Mouse (Mus musculus) gastrocnemius, postnatal 10 days (tissue): Measurements from ENCODE around the gene Fbxo41. TPM values are rescaled to one million over a fixed set of nuclear protein-coding genes. Genes with fewer than 3 reads are reported as not detected.

Experiments
- DNase-seq: peaks from one replicate; pipeline ENCODE4 v3.0.0; 2021; ENCODE audit warnings: mixed read lengths
- long read RNA-seq, 2 experiments: library from polyadenylated mRNA; stranded (forward); transcript quantifications; one replicate each; pipeline ENCODE4 v2.0.0; 2021
- total RNA-seq, 2 experiments: library from RNA; stranded (reverse); gene quantifications; 2 replicates each; pipeline ENCODE4 v1.2.3; 2021

The Fbxo41 gene
- total RNA-seq: under 1 TPM; 0.14 TPM
- long read RNA-seq, experiment 1: 0 reads
- long read RNA-seq, experiment 2: 0 reads

DNA sequence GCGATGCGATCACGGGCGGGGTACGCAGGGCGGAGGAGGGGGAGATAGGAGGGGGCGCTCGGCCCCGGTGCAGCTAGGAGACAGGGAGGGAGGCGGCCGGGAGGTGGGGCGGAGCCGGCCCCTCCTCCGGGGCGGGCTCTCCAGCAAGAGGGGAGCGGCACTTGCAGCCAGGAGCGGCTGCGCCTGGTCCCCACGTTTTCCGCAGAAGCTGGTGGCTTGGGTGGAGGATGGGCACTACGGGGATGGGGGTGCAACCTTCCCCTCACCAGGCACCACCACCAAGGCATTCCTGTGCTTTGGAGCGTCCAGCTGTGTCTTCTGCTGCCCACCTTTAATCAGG is at the start of gene Fbxo41:
Fbxo41 (minus strand) TSS at position 84 of the 340 bp plus-strand sequence.
- DNase-seq: no peak

DNA sequence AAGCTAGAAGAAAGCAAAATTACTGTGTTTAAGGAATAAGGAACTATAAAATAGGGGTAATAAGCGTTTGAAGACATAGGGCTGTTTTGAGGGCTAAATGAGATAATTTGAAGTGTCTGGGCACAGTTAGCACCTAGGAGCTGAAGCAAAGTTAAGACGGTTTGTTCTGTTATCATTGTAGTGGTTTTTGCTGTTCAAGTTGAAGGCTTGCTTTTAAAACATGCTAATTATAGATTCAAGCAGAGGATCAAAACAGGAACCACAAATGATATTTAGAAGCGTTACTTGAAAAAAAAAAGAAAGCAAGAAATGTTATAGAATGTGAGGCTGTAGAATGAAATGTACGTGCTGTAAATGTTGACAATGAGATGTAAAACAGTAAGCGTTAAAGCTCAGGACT is 44.8 kb upstream of the Fbxo41 start:
- no peak for DNase-seq

DNA sequence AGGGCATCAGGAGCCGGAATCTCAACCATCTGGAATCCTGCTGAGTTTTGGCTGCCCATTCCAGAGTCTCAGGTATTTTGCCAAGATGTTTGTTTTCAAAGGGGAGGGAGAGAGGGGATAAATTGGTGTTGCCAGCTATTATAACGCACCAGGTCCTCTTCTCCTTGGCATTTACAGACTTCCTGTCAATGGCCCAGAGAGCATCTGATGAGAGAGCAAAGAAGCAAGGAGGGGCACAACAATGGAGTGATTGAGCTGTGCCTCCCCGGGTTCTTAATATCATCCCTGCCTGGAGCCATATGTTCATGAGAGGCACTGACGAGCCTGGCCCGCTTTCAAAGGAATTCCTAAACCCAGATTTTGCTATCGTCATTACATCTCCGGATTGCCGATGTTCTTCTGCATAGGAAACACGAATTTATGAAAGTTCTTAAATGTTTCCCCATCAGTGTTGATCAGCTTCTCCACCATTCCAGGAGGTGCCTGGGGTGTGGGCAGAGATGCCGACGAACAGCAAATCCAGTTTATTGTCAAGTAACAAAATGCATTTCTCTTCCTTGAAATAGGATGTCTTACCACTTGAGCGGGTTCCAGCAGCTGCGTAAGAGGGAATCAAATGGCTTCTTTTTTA is 41.6 kb upstream of the Fbxo41 start:
- DNase-seq: no peak

DNA sequence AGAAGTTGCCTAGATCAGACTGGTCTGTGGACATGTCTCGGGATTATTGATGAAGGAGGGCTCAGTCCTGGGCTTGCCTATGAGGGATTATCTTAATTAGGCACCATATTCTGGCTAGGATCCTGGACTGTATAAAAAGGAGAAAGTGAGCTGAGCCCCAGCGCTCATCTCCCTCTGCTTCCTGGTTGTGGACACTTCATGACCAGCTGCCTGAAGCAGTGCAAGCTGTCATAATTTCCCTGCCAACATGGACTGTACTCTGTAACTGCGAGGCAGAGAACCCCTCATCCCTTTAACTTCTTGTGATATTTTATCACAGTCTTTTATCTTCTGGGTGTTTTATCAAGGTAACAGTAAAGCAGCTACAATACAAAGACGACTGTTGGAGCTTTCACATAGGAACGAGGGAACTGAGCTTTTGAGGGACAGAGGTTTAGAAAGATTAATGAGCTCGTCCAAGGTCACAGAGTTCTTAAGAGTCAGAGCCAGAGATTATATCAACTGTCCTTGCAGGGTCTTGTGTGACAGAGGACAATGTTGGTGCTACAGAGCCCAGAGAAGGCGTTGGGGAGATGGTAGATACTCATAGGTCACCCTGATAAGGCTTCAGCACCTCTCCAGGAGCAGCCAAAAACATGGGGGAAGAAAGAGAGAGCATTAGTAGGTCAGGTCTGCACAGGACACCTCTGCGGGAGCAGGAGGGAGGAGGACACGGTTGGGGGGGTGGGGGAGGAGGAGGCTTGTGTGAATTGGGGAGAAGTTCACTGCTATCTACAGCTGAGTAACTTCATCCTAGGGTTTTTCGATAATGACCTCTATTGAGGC is 40.8 kb upstream of the Fbxo41 start:
- DNase-seq: no peak

DNA sequence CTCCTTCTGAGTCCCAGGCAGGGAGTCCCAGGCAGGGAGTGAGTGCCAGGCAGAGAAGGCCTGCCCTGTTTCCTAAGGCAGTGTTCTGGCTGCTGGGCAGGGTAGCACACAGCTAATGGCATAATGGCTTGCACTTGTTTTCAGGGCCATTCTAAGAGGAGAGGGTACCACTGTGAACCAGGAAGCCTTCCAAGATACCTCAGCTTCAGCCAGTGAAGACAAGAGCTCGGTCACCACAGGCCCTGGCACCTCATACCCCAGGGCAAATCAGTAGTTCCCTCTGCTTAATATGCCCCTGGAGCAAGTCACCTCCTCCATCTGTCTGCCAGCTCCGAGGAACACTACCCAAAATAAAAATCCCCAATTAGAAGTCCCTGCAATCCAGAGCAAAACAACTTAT is 20.0 kb upstream of the Fbxo41 start:
- DNase-seq: no peak

DNA sequence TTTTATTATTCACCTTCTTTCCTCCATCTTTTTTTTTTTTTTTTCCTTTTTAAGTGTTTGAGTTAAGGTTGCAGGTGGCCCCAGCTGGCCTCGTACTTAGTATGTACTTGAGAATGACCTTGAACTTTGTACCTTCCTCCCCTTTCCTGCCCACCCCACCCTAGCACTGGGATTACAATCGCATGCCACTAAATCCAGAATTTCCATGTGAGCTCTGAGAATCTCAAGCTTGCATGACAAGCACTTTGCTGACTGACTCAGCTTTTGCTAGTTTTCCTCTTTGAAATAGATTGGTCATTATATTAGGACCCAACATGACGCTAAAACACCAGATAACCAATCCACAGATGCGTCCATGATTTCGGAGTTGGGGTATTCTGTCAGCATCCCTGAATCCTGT is 19.2 kb upstream of the Fbxo41 start:
- DNase-seq: no peak

DNA sequence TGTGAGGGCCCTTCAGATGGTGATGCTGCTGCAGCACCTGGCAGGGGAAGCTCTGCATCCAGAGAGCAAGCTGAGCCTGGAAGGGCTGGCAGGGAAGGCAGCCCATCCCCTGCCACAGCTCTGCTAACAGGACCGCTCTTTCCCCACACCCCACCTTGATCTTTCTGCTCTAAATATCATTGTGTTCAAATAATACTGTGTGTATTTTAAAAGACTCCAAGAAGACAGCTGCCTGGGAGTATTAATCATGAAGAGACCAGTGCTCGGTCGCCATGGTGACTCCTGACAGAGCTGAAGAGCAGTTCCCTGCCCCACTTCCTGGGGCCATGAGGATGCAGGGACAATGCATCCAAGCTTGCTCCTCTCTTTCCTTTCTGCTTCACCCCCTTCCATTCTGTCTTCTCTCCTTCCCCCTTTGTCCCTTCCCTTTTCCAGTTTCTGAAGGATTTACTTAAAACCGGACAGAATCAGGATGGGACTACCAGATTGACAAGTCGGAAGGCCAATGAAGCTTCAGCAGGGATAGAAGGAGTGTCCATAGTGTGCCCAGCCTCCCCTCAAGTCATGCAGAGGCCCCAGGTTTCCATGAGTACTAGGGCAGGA is 15.4 kb upstream of the Fbxo41 start:
- DNase-seq: no peak

DNA sequence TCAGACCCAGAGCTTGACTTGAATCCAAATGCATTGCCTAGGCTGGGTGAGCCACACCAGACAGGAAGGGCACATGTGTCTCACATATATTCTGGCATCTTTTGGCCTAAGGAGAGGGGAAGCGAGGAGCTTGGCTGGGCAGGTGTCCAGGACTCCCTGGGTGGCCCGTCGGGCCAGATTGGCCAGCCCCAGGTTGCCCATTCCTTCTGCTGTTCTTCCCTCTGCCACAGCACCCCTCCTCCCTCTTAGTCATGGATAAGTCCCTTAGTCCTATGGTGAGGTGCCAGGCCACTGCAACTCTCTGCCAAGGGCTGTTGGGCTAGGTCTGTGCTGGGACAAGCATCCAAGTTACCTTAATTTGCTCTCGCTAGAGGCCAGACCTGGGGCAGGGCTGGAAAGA is 13.1 kb upstream of the Fbxo41 start:
- no peak for DNase-seq

DNA sequence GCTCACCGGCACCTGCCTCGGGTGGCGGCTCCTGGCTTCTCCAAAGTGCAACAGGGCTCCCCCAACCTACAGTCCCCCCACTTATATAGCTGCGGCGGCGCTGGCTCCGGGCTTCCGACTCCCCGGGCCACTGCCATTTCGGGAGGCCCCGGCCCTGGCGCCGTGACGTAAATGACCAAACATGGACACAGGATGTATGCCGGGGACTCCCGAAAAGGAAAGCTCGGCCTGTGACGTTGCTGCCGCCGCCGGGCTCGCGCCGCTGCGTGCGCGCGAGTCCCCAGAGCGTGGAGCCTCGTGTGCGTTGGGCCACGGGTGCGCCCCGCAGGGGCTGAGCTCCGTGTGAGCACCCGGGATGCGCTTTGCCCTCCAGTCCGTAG is 10.7 kb upstream of the Fbxo41 start, which contains the start of gene Egr4:
Egr4 (minus strand) TSS at position 59 of the 380 bp plus-strand sequence.
- peak; percentile 25 for DNase-seq

DNA sequence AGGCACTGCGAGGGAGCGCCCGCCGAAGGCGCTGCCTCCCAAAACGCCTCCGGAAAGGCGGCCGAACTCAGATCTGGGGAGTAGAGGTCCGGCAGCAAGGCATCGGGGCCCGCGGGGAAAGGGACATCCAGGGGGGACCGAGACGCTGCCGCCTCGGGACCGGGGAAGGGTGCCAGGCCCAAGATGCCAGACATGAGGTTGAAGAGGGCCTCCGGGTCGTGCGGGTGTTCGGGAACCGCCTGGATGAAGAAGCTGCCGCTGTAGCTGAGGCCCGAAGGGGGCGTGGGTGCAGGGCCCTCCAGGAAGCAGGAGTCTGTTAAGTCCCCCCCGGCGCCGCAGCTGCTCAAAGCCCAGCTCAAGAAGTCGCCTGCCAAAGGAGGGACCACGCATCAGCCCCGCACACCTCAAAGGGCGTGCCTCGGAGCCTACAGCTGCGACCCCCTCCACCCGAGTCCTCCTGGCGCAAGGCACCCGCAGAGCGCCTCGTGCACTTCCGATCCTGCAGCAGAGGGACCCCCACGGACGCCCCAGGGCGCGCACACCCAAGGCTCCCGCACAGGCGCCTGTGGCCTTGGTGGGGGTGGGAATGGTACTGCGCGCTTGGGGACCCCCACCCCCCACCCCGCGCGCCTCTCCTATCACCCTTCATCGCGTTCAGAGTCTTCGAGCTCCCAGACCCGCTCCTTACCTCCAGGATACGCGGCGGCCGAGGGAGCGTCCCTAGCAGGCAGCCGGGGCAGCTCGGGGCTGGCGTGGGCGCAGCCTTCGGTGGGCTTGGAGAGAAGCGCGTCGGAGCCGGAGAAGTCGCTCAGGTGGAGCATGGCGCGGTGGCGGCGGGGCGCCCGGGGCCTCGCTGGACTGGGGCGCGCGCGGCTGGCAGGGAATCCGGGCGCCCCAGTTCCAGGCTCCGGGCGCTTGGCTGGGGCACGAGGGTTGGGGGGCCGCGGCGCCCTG is 10.1 kb upstream of the Fbxo41 start:
- DNase-seq: no peak

DNA sequence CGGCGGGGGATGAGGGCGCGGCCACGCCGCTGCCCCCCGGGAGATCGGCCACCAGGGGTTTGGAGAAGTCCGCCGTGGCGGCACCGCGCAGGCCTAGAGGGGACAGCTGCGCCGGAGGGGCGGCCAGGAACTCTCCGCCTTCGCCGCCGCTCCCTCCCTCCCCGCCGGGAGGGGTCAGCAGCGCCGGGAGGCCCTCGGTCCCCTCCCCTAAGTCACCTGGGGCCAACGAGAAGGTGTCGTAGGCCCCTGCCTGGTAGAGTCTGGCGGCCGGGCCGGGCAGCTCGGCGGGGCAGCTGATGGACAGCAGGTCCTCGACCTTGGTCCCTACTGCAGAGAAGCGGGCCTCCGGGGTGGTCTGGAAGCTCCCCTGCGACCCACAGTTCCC is 9.3 kb upstream of the Fbxo41 start:
- no peak for DNase-seq

DNA sequence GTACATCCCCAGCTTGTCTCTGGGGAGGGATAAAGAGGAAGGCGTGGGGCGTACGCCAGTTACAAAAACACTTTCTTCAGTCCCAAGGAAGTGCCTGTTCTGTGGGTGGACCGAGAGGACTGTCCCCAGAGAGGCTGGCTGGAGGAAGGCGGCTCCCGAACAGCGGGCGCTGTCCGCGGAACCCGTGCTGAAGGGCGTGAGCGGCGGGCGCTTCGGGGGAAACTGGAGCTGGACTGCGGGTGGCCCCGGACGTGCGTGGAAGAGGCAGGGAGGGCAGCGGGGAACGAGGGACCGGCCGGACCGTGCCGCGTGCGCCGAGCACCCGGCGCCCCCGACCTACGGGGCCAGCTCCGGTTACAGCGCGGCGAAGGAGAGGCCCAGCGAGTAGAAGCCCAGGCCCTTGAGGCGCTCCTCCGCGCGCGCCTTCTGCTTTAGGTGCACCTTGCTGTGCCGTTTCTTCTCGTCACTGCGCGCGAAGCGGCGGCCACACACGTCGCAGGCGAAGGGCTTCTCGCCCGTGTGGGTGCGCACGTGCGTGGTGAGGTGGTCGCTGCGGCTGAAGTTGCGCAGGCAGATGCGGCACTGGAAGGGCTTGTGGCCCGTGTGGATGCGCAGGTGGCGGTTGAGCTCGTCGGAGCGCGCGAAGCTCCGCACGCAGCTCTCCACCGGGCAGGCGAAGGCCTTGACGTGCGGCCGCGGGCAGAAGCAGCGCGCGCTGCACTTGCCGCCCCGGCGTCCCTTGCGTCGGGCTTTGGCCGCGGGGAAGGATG is 8.7 kb upstream of the Fbxo41 start:
- DNase-seq: peak; percentile 69

DNA sequence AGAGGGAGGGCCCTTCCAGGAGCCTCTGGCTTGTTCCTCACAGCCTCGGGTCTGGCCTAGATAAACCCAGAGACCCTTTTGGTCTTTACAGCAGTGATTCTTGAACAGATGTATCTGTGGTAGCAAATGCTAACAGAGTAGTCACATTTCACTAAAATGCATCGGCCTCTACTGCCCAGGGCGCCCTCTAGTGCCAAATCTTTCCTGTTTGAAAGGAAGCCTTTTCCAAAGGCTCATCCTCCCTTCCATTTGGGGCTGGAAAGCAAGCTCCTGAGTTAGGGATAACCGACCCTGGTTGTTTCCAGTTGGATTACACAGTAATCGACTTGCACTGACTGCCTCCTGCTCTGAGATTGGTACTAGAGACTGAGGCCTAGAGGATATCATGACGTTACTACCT is 7.7 kb upstream of the Fbxo41 start:
- peak; percentile 34 for DNase-seq

DNA sequence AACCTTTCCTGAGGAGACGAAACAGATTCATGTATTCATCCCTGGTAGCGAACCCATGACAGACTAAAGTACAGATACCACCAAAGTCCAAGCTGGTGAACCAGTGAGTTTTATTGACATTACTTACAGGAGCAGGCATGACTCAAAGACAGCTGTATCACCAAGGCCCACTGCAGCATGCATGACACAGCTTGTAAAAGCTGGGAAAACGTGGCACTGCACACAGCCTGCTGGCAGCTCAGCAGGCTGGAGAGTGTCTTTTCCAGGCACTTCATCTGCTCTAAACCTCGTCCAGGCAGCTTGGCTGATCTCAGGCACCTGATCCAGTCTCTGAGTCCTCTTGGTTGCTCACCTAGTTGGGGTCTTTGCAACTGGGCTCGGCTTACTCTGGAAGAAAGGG is 5.8 kb upstream of the Fbxo41 start:
- no peak for DNase-seq

DNA sequence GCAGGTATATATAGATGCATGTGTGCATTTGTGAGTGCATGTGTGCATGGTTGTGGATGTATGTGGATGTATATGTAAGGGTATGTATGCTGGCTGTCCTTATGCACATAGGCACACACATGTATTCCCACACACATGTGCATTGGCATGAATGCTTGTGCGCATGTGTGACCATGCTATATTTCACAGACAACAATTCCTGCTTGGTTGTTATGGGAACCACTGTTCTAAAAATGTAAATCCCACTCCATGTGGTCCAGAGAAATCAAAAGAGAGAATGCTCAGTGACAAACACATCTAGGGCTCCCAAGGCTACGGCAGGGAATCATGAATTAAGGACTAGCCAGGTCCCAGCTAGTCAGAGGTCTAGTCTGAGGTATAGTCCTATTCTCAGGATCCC is 2.1 kb upstream of the Fbxo41 start:
- DNase-seq: no peak

DNA sequence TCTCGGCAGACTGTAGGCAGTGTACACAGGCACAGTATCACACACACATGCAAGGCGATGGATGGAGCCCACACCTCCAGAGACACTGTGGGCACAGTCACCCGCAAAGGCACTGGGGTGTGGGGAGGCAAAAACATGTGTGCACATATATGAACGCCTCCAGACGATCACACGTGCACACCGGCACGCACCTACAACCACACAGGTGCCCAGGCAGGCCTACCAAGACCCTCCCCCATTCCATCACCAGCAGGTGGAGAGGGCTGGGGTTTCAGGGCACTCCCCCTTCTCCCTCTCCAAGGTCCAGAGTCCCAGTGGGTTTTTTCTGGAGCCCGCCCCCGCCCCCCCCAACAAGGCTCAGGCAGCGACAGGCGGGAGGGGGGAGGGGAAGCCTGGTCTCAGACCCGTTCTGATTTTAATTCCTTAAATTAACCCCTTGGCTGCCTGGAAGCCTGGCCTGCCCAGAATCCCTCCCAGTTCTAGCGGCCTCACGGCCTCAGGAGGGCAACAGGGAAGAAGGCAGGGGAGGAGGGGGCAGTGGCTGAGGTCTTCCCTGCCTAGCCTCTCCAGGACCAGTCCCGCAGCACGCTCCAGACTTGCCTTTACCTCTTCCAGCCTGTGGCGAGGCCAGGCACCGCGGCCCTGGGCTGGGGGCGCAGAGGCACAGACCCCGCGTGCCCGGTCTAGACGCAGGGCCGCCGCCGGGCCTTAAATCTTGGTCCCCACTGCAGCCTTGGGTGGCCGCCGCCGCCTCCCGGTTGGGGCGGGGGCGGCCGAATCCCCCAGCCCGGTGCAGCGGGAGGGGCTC is 487 bp downstream of the Fbxo41 start:
- DNase-seq: no peak

DNA sequence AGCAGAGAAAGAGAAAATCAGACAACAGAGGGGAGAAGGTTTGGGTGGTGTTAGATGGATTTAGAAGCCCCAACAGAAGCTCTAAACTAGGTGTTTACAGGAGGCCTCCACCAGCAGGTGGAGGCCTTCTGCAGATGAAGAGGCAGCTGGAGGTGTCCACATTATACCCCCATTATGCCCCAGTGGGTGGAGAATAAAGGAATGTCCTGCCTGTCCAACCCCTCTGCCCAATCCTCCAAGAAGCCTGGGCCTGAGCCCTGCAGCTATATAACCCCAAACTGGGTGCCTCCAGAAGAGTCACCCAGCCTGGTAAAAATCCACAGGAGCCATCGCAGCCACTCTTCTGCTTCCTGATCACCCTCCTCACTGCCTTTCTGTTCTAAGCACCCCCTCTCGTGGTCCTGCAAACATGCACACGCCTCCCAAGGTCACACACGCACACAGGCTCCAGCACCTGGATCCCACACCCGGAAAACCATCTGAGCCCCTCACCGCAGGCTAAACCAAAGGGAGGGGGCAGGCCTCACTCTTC is 1.2 kb downstream of the Fbxo41 start:
- DNase-seq: no peak

DNA sequence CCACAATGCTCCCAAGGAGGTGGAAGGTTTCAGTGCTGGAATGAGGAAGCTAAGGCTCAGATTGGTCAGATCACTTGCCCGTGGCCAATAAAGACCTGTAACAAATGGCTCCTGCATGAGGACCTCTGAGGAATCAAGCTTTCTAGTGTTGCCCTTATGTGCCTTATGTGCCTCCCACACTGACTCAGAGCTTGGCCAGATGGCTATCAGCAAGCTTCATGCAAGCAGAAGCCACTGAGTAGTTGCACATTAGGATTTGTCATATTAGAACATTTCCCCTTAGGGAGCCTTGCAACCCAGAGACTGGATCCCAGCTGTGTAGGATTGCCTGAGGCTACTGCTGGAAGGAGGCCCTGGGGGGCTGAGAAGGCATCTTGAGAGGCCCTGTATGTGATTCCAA is 2.4 kb downstream of the Fbxo41 start:
- DNase-seq: no peak

DNA sequence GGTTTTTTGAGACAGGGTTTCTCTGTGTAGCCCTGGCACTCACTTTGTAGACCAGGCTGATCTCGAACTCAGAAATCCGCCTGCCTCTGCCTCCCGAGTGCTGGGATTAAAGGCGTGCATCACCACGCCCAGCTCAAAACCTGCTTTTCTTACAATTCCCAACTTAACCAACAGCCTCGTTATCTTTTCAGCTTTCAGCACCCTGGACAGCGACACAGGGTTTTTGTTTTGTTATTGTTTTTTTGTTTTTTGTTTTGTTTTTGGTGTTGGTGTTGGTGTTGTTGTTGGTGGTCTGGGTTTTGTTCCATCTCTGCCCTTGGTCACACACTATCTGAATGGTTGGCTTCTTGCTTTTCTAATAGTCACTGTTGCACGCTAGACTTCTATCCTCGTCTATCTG is 4.6 kb downstream of the Fbxo41 start:
- DNase-seq: no peak

DNA sequence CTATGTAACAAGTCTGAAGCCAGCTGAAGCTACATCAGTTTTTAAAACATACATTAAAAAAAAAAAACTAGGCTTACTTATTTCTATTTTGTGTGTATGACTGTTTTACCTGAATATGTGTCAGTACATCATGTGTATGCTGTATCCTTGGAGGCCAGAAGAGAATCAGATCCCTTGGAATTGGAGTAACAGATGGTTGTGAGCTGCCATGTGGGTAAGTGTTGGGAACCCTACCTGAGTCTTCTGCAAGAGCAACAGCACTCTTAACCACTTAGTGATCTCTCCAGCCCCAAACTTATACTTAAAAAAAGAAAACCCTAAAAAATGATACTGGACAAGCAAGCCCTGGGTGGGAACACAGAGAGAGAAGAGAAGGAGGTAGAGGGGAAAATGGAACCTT is 5.8 kb downstream of the Fbxo41 start:
- DNase-seq: no peak

DNA sequence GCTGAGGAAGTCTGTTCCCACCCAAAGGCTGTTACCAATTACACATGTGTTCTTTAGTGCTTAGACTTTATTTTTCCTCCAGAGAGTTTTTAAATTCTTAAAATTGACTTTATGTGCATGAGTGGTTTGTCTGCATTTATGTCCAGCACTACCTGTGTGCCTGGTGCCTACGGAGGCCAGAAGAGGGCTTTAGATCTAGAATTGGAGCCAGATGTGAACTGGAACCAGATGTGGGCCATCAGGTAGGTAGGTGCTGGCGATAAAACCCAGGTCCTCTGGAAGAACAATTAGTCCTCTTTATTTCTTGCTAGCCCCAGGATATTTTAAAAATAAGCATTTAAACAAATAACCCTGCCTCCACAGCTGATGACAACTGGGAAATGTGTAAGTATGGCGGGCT is 11.2 kb downstream of the Fbxo41 start:
- DNase-seq: no peak
